Mouse (Mus musculus) liver, postnatal 0 days (tissue): ENCODE results near the gene Mturn.

Experiments
- CTCF ChIP-seq: sonication (generic); IDR thresholded peaks from 2 replicates; pipeline ENCODE4 v1.5.1; 2016; ENCODE audit warnings: antibody characterized with exemption, low read depth
- EP300 ChIP-seq: IDR thresholded peaks from 2 replicates; pipeline ENCODE4 v1.6.1; 2016; ENCODE audit warnings: antibody characterized with exemption, low read depth, mild to moderate bottlenecking

DNA sequence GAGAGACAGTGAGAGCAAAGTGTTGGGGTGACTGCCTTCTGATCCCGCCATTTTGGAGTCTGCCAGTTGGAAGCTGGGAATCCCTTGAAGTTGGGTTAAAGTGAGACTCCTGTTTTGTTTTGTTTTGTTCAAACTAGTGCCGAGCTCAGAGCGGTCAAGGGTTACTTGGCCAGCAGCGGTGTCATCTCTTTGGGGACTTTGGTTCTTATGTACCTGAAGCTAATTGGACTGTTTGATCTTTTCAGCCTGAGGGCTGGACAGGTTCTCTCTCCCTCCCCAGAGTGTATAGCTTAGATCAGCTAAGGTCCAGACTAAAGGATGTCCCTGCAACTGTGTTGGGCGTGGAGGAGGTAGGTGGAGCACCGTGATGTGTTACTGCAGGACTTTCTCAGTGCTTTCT is 44.9 kb downstream of the Mturn start:
- TF ChIP-seq EP300: no peak
- TF ChIP-seq CTCF: no peak
